Mouse (Mus musculus) heart, postnatal 0 days (tissue): Measurements from ENCODE around the gene Gm20777. TPM values are rescaled to one million over a fixed set of nuclear protein-coding genes. Genes with fewer than 3 reads are reported as not detected.
"Not testable (repeated sequence)": the region's sequence is repeated elsewhere in the genome, so short reads cannot be mapped to it uniquely, and the experiment has no call there.

Experiments
- ATAC-seq: fragments of 200-750 bp; cut with Nextera tagmentation; 2 replicates; pipeline ENCODE4 v1.8.0; 2017; ENCODE audit warnings: low read depth, moderate number of reproducible peaks, moderate library complexity; ENCODE audit not compliant: insufficient read depth
- DNase-seq: peaks from one replicate; pipeline ENCODE4 v3.0.0-alpha.2; 2016; ENCODE audit warnings: low spot score
- H3K27ac ChIP-seq: fragments of 300-500 bp; sonication (generic); 2 replicates; pipeline ENCODE4 v1.5.1; 2014; ENCODE audit warnings: low read depth, mild to moderate bottlenecking
- H3K27me3 ChIP-seq: fragments of 300-500 bp; sonication (generic); 2 replicates; pipeline ENCODE4 v1.6.1; 2014; ENCODE audit warnings: low read length, mixed read lengths; ENCODE audit not compliant: control insufficient read depth, insufficient read depth
- H3K36me3 ChIP-seq: fragments of 300-500 bp; sonication (generic); replicated peaks from 2 replicates; pipeline ENCODE4 v1.6.1; 2014; ENCODE audit warnings: low read length, mixed read lengths; ENCODE audit not compliant: control insufficient read depth, insufficient read depth
- H3K4me1 ChIP-seq: fragments of 300-500 bp; sonication (generic); 2 replicates; pipeline ENCODE4 v1.6.1; 2014; ENCODE audit warnings: antibody characterized with exemption; ENCODE audit not compliant: control insufficient read depth, insufficient read depth
- H3K4me2 ChIP-seq: fragments of 300-500 bp; sonication (generic); 2 replicates; pipeline ENCODE4 v1.6.1; 2014; ENCODE audit warnings: low read depth, mild to moderate bottlenecking, low read length, moderate library complexity
- H3K4me3 ChIP-seq: fragments of 300-500 bp; sonication (generic); 2 replicates; pipeline ENCODE4 v1.5.1; 2014; ENCODE audit warnings: low read depth, low read length
- H3K9ac ChIP-seq: fragments of 300-500 bp; sonication (generic); replicated peaks from 2 replicates; pipeline ENCODE4 v1.6.1; 2014; ENCODE audit warnings: low read depth, low read length, mixed read lengths
- H3K9me3 ChIP-seq: fragments of 300-500 bp; sonication (generic); replicated peaks from 2 replicates; pipeline ENCODE4 v1.6.1; 2016; ENCODE audit warnings: low read length; ENCODE audit not compliant: control insufficient read depth
- WGBS: fragments of 180-500 bp; shearing (Covaris S2); extraction: QIAGEN DNeasy Blood & Tissue Kit; methylation state at CpG from one replicate; pipeline ENCODE4 v1.1.7; 2014; 5-methylcytosine and 5-hydroxymethylcytosine counted together
- polyA plus RNA-seq: library from polyadenylated mRNA; unstranded; fragments of >200 nt; fragmentation: Nextera tagmentation; extraction: Ambion mirVana; gene quantifications from 2 replicates; pipeline ENCODE4 v1.2.1, GENCODE M21; 2015
- total RNA-seq: library from RNA; depleted of rRNA; stranded (reverse); fragments of >200 nt; gene quantifications from 2 replicates; pipeline ENCODE4 v1.2.3, GENCODE M21; 2014; ENCODE audit warnings: low replicate concordance; rRNA removed

Gene Gm20777
- total RNA-seq = not detected in 2 replicates
- not detected in 2 replicates for polyA plus RNA-seq

GRCm38 (mm10) chrY:10752350-10752749, at the start of gene Gm20777:
TSS of gene Gm20777 (minus strand) at chrY:10752450.
- H3K4me3 ChIP-seq, ATAC-seq, H3K4me2 ChIP-seq, H3K27me3 ChIP-seq, H3K36me3 ChIP-seq, H3K9me3 ChIP-seq, H3K27ac ChIP-seq, DNase-seq, H3K4me1 ChIP-seq, H3K9ac ChIP-seq: not testable (repeated sequence)

- H3K9ac ChIP-seq, H3K27me3 ChIP-seq, H3K4me2 ChIP-seq, H3K4me1 ChIP-seq, H3K27ac ChIP-seq, ATAC-seq, DNase-seq, H3K4me3 ChIP-seq, H3K36me3 ChIP-seq, H3K9me3 ChIP-seq: not testable (repeated sequence)
- no CpG with 5 or more reads among the region's 5 CpGs for WGBS
Observed at GRCm38 (mm10) chrY:10709551-10709950, 42.7 kb downstream of the Gm20777 start.

GRCm38 (mm10) chrY:10708761-10709160, 43.5 kb downstream of the Gm20777 start:
- WGBS = 88% methylated on average over 27 of the region's 30 CpGs
- not testable (repeated sequence) for ATAC-seq

GRCm38 (mm10) chrY:10708226-10708625, 44.0 kb downstream of the Gm20777 start:
- not testable (repeated sequence) for H3K4me2 ChIP-seq, H3K27me3 ChIP-seq, ATAC-seq, H3K4me3 ChIP-seq, H3K9me3 ChIP-seq, H3K9ac ChIP-seq, H3K4me1 ChIP-seq, H3K36me3 ChIP-seq, H3K27ac ChIP-seq, DNase-seq
- WGBS = 78% methylated on average over 16 of the region's 16 CpGs

More at GRCm38 (mm10) chrY:10708761-10709160, 43.5 kb downstream of the Gm20777 start:
- DNase-seq, H3K27ac ChIP-seq, H3K36me3 ChIP-seq, H3K9me3 ChIP-seq, H3K4me2 ChIP-seq, H3K9ac ChIP-seq, H3K4me3 ChIP-seq, H3K4me1 ChIP-seq, H3K27me3 ChIP-seq: not testable (repeated sequence)

- not testable (repeated sequence) for H3K27me3 ChIP-seq, H3K9ac ChIP-seq, H3K4me2 ChIP-seq, H3K4me1 ChIP-seq, H3K4me3 ChIP-seq, DNase-seq, H3K27ac ChIP-seq, H3K36me3 ChIP-seq, ATAC-seq, H3K9me3 ChIP-seq
- WGBS = 85% methylated on average over 3 of the region's 7 CpGs
Observed at GRCm38 (mm10) chrY:10706686-10707085, 45.6 kb downstream of the Gm20777 start.

Other genes starting within 250 kb of the Gm20777 start
- gene Gm20737, start 216.4 kb downstream of the Gm20777 start, total RNA-seq = not detected in 2 replicates
- gene Gm20737, start 216.4 kb downstream of the Gm20777 start, polyA plus RNA-seq = not detected in 2 replicates
- gene Gm21775, start 199.0 kb downstream of the Gm20777 start, total RNA-seq = not detected in 2 replicates
- not detected in 2 replicates for gene Gm21775, start 199.0 kb downstream of the Gm20777 start, polyA plus RNA-seq
- gene Gm21900, start 136.1 kb downstream of the Gm20777 start, total RNA-seq = not detected in 2 replicates
- not detected in 2 replicates for gene Gm21900, start 136.1 kb downstream of the Gm20777 start, polyA plus RNA-seq